Mouse (Mus musculus) forebrain, embryonic 15.5 days (tissue): Measurements from ENCODE around the gene Sirt3. TPM values are rescaled to one million over a fixed set of nuclear protein-coding genes. Genes with fewer than 3 reads are reported as not detected.
A peak's percentile ranks its signal among the peaks of the same experiment; 100 is the strongest.

Experiments
- ATAC-seq: fragments of 200-750 bp; cut with Nextera tagmentation; replicated peaks from 2 replicates; pipeline ENCODE4 v1.8.0; 2017; ENCODE audit warnings: mild to moderate bottlenecking, moderate TSS enrichment, moderate library complexity
- H3K27ac ChIP-seq: fragments of 300-500 bp; sonication (generic); replicated peaks from 2 replicates; pipeline ENCODE4 v1.5.1; 2015; ENCODE audit warnings: mild to moderate bottlenecking, inconsistent platforms
- H3K27me3 ChIP-seq: fragments of 300-500 bp; sonication (generic); 2 replicates; pipeline ENCODE4 v1.6.1; 2015; ENCODE audit warnings: inconsistent platforms
- H3K36me3 ChIP-seq: fragments of 300-500 bp; sonication (generic); 2 replicates; pipeline ENCODE4 v1.6.1; 2015; ENCODE audit warnings: mild to moderate bottlenecking, inconsistent platforms
- H3K4me1 ChIP-seq: fragments of 300-500 bp; sonication (generic); 2 replicates; pipeline ENCODE4 v1.6.1; 2015; ENCODE audit warnings: inconsistent platforms
- H3K4me2 ChIP-seq: fragments of 300-500 bp; sonication (generic); replicated peaks from 2 replicates; pipeline ENCODE4 v1.6.1; 2015; ENCODE audit warnings: mild to moderate bottlenecking, inconsistent platforms
- H3K4me3 ChIP-seq: fragments of 300-500 bp; sonication (generic); 2 replicates; pipeline ENCODE4 v1.5.1; 2015; ENCODE audit warnings: mild to moderate bottlenecking, inconsistent platforms
- H3K9ac ChIP-seq: fragments of 300-500 bp; sonication (generic); replicated peaks from 2 replicates; pipeline ENCODE4 v1.6.1; 2015; ENCODE audit warnings: mild to moderate bottlenecking, inconsistent platforms
- H3K9me3 ChIP-seq: fragments of 300-500 bp; sonication (generic); 2 replicates; pipeline ENCODE4 v1.6.1; 2016; ENCODE audit warnings: inconsistent platforms
- WGBS: fragments of 180-500 bp; shearing (Covaris S2); methylation state at CpG from one replicate; pipeline ENCODE4 v1.1.7; 2015; ENCODE audit warnings: mixed read lengths; 5-methylcytosine and 5-hydroxymethylcytosine counted together
- polyA plus RNA-seq: library from polyadenylated mRNA; unstranded; fragments of >200 nt; fragmentation: Nextera tagmentation; extraction: Ambion mirVana; gene quantifications from 2 replicates; pipeline ENCODE4 v1.2.1, GENCODE M21; 2015

The Sirt3 gene
- polyA plus RNA-seq, 1 experiment from 2014 or later: 36.5 TPM

- H3K36me3 ChIP-seq: peaks cover 39% of the 10 kb centered on the region
- peak within 1 kb of the TSS; percentile 78 for H3K9ac ChIP-seq
- under 1% methylated on average over 50 of the region's 50 CpGs for WGBS
- H3K4me2 ChIP-seq: peak within 1 kb of the TSS; percentile 86
- H3K27me3 ChIP-seq: no peaks in the 10 kb centered on the region
- peak; percentile 81 for ATAC-seq
- H3K4me1 ChIP-seq: peaks cover 32% of the 10 kb centered on the region
- H3K27ac ChIP-seq: peak within 1 kb of the TSS; percentile 92
- H3K4me3 ChIP-seq: peak within 1 kb of the TSS; percentile 68
- H3K9me3 ChIP-seq: no peaks in the 10 kb centered on the region
These were observed 25.1 kb downstream of the Sirt3 start, which contains the start of gene Ric8a for GRCm38 (mm10) chr7:140856785-140857549. Ric8a (plus strand) TSS chr7:140856957.

- Histone ChIP-seq H3K9ac (peak within 1 kb of the TSS; percentile 78), H3K4me1 (peaks cover 32% of the 10 kb centered on the region), H3K4me2 (peak within 1 kb of the TSS; percentile 86), H3K27me3 (no peaks in the 10 kb centered on the region), H3K27ac (peak within 1 kb of the TSS; percentile 92), H3K36me3 (peaks cover 38% of the 10 kb centered on the region), H3K9me3 (no peaks in the 10 kb centered on the region), H3K4me3 (peak within 1 kb of the TSS; percentile 68)
- peak; percentile 75 for ATAC-seq
- WGBS: 2% methylated on average over 51 of the region's 51 CpGs
These were observed 26.0 kb downstream of the Sirt3 start, which contains the start of gene Gm45785 for GRCm38 (mm10) chr7:140855860-140856784. Gm45785 (minus strand) TSS chr7:140856331.

GRCm38 (mm10) chr7:140855181-140855580, 26.9 kb downstream of the Sirt3 start:
- Histone ChIP-seq H3K4me1 (peaks cover 32% of the 10 kb centered on the region), H3K4me3 (peak overlapping the region; percentile 68), H3K4me2 (peak overlapping the region; percentile 86), H3K36me3 (peaks cover 32% of the 10 kb centered on the region), H3K27ac (no peak overlapping the region), H3K9me3 (no peaks in the 10 kb centered on the region), H3K27me3 (no peaks in the 10 kb centered on the region), H3K9ac (peak overlapping the region; percentile 78)
- 79% methylated on average over 9 of the region's 9 CpGs for WGBS
- ATAC-seq: no peak

- Histone ChIP-seq H3K9me3 (no peaks in the 10 kb centered on the region), H3K27ac (no peak overlapping the region), H3K9ac (no peak overlapping the region), H3K27me3 (no peaks in the 10 kb centered on the region), H3K36me3 (peaks cover 29% of the 10 kb centered on the region), H3K4me3 (no peak overlapping the region), H3K4me1 (peaks cover 29% of the 10 kb centered on the region), H3K4me2 (no peak overlapping the region)
- no peak for ATAC-seq
- WGBS: 93% methylated on average over 18 of the region's 18 CpGs
These were observed 27.6 kb downstream of the Sirt3 start for GRCm38 (mm10) chr7:140854483-140854882.

- Histone ChIP-seq H3K36me3 (peaks cover 27% of the 10 kb centered on the region), H3K4me1 (peaks cover 18% of the 10 kb centered on the region), H3K9ac (no peak overlapping the region), H3K9me3 (no peaks in the 10 kb centered on the region), H3K4me2 (no peak overlapping the region), H3K27me3 (no peaks in the 10 kb centered on the region), H3K4me3 (no peak overlapping the region), H3K27ac (no peak overlapping the region)
- 84% methylated on average over 9 of the region's 9 CpGs for WGBS
- ATAC-seq: no peak
These were observed 28.7 kb downstream of the Sirt3 start for GRCm38 (mm10) chr7:140853386-140853785.

- no peak overlapping the region for H3K27ac ChIP-seq
- peaks cover 13% of the 10 kb centered on the region for H3K4me1 ChIP-seq
- no peak overlapping the region for H3K4me3 ChIP-seq
- no peak for ATAC-seq
- H3K36me3 ChIP-seq: peaks cover 27% of the 10 kb centered on the region
- no peaks in the 10 kb centered on the region for H3K27me3 ChIP-seq
- H3K9ac ChIP-seq: no peak overlapping the region
- no peaks in the 10 kb centered on the region for H3K9me3 ChIP-seq
- 93% methylated on average over 4 of the region's 4 CpGs for WGBS
- H3K4me2 ChIP-seq: no peak overlapping the region
These were observed 30.2 kb downstream of the Sirt3 start for GRCm38 (mm10) chr7:140851916-140852315.

GRCm38 (mm10) chr7:140848591-140848990, 33.5 kb downstream of the Sirt3 start:
- Histone ChIP-seq H3K9ac (no peak overlapping the region), H3K4me1 (peaks cover 3% of the 10 kb centered on the region; the same call in 1 of the 2 replicates), H3K27ac (no peak overlapping the region), H3K9me3 (no peaks in the 10 kb centered on the region), H3K27me3 (no peaks in the 10 kb centered on the region; the same call in 1 of the 2 replicates), H3K4me3 (no peak overlapping the region), H3K36me3 (peaks cover 20% of the 10 kb centered on the region), H3K4me2 (no peak overlapping the region)
- WGBS: 89% methylated on average over 10 of the region's 10 CpGs
- ATAC-seq: no peak

GRCm38 (mm10) chr7:140847755-140848580, 34.1 kb downstream of the Sirt3 start, which contains the start of gene Odf3:
Odf3 (plus strand) TSS chr7:140847805.
- WGBS: 62% methylated on average over 11 of the region's 11 CpGs
- no peaks in the 10 kb centered on the region; the same call in 1 of the 2 replicates for H3K27me3 ChIP-seq
- H3K4me2 ChIP-seq: no peak within 1 kb of the TSS
- H3K9ac ChIP-seq: no peak within 1 kb of the TSS
- peaks cover 13% of the 10 kb centered on the region for H3K36me3 ChIP-seq
- peaks cover 3% of the 10 kb centered on the region; the same call in 1 of the 2 replicates for H3K4me1 ChIP-seq
- no peaks in the 10 kb centered on the region for H3K9me3 ChIP-seq
- no peak within 1 kb of the TSS for H3K27ac ChIP-seq
- no peak for ATAC-seq
- H3K4me3 ChIP-seq: no peak within 1 kb of the TSS

GRCm38 (mm10) chr7:140846676-140847075, 35.4 kb downstream of the Sirt3 start:
- H3K27ac ChIP-seq: no peak overlapping the region
- no peak overlapping the region for H3K4me3 ChIP-seq
- peaks cover 3% of the 10 kb centered on the region; the same call in 1 of the 2 replicates for H3K27me3 ChIP-seq
- no peak overlapping the region for H3K9ac ChIP-seq
- H3K9me3 ChIP-seq: no peaks in the 10 kb centered on the region
- no peak for ATAC-seq
- H3K4me2 ChIP-seq: no peak overlapping the region
- H3K4me1 ChIP-seq: peaks cover 3% of the 10 kb centered on the region; the same call in 1 of the 2 replicates
- WGBS: 84% methylated on average over 10 of the region's 10 CpGs
- H3K36me3 ChIP-seq: peaks cover 3% of the 10 kb centered on the region; the same call in 1 of the 2 replicates

- peaks cover 3% of the 10 kb centered on the region; the same call in 1 of the 2 replicates for H3K27me3 ChIP-seq
- no peak overlapping the region for H3K9ac ChIP-seq
- ATAC-seq: no peak
- H3K9me3 ChIP-seq: no peaks in the 10 kb centered on the region
- H3K4me3 ChIP-seq: no peak overlapping the region
- no peaks in the 10 kb centered on the region for H3K36me3 ChIP-seq
- H3K27ac ChIP-seq: no peak overlapping the region
- H3K4me1 ChIP-seq: peaks cover 3% of the 10 kb centered on the region; the same call in 1 of the 2 replicates
- H3K4me2 ChIP-seq: no peak overlapping the region
- 75% methylated on average over 4 of the region's 4 CpGs for WGBS
These were observed 36.4 kb downstream of the Sirt3 start for GRCm38 (mm10) chr7:140845683-140846082.
